Mouse (Mus musculus) large intestine, adult 2 months (tissue): ENCODE measurements around the gene Lce1j. TPM values are rescaled to one million over a fixed set of nuclear protein-coding genes. Genes with fewer than 3 reads are reported as not detected.
"Not testable (repeated sequence)": the region's sequence is repeated elsewhere in the genome, so short reads cannot be mapped to it uniquely, and the experiment has no call there.

ENCODE experiments used
- DNase-seq: peaks from one replicate; pipeline ENCODE4 v3.0.0-alpha.2; 2012; ENCODE audit warnings: low read depth, low spot score
- WGBS: fragments of 180-500 bp; shearing (Covaris S2); methylation state at CpG from one replicate; pipeline ENCODE4 v1.1.7; 2018; 5-methylcytosine and 5-hydroxymethylcytosine counted together
- polyA plus RNA-seq: library from polyadenylated mRNA; depleted of rRNA; stranded (reverse); fragments of >200 nt; gene quantifications from 2 replicates; pipeline ENCODE4 v1.2.3, GENCODE M21; 2012; rRNA removed

The Lce1j gene
- not detected in 2 replicates for polyA plus RNA-seq

- no peak for DNase-seq
- 69% methylated on average over 1 of the region's 1 CpGs for WGBS
Measured at GRCm38 (mm10) chr3:92790414-92790813, at the start of gene Lce1j. Lce1j (minus strand) TSS chr3:92790514.

- DNase-seq: no peak
Measured at GRCm38 (mm10) chr3:92827108-92827507, 36.8 kb upstream of the Lce1j start, which contains the start of gene Kprp. Kprp (minus strand) TSS chr3:92827247.

GRCm38 (mm10) chr3:92825808-92826207 is 35.5 kb upstream of the Lce1j start:
- WGBS: 7% methylated on average over 1 of the region's 1 CpGs
- no peak for DNase-seq

More at GRCm38 (mm10) chr3:92827108-92827507, 36.8 kb upstream of the Lce1j start, which contains the start of gene Kprp:
- WGBS: 9% methylated on average over 1 of the region's 1 CpGs

DNA sequence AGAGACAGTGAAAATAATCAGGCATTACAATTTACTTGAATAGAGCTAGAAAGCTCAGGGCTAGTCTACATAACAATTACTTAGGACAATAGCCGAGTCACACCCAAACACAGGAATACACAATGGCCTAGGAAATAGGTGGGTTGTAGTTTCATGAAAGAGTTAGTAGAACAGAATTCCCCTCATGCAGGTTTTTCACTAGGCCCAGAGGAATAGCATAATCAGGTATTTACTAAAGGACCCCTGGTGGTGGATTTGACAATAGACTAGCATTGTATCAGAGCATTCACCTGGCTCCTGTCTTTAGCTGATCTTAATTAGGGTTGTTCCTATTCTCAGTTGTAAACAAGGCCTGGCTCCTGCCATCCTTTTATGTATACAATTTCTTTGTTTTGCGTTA is 25.7 kb upstream of the Lce1j start:
- DNase-seq: not testable (repeated sequence)
- 95% methylated on average over 2 of the region's 2 CpGs for WGBS

- WGBS: 90% methylated on average over 3 of the region's 3 CpGs
Measured at GRCm38 (mm10) chr3:92815581-92815980, 25.3 kb upstream of the Lce1j start.

GRCm38 (mm10) chr3:92807791-92808190 is 17.5 kb upstream of the Lce1j start, which contains the start of gene Lce1k:
Lce1k (minus strand) TSS chr3:92807891.
- DNase-seq: no peak

More at GRCm38 (mm10) chr3:92815581-92815980, 25.3 kb upstream of the Lce1j start:
- no peak for DNase-seq

GRCm38 (mm10) chr3:92778799-92779198 is 11.5 kb downstream of the Lce1j start, which contains the start of gene Lce1i:
Lce1i (minus strand) TSS chr3:92778899.
- WGBS: 73% methylated on average over 1 of the region's 1 CpGs
- DNase-seq: no peak

DNA sequence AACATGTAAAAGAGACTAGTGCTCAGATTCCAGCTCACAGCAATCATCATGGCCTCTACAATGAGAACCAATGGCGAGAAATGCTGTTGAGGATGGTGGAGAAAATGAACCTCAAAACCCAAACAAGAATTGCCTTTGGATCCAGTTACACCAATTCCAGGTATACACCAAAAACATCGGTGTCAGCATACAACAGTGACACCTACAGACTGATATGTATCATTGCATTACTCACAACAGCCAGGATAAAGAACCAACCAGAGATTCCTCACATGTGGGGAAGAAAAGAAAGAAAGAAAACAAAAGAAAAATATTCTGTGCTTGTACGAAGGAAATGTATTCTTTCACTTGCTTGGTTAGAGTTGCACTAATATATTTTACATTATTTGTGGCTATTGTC is 18.7 kb downstream of the Lce1j start:
- 21% methylated on average over 3 of the region's 3 CpGs for WGBS
- DNase-seq: no peak

DNA sequence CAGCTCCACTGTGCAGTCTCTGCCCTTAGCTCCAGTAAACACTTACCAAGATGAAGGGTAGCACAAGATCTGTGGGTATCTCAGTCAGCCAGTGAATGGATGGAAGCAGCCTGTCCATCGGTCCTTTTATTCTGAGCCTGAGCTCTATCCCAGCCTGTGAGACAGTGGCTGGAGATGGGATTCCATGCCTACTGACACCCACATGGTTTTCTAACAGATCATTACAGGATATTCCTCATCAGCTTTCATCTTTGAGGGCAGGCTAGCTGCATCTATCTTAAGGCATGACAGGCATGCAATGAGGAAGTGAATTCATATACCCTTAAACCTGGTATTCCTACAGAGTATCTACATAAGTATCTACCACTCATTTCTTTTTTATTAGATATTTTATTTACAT is 25.3 kb downstream of the Lce1j start, which contains the start of gene Lce1h:
Gene Lce1h, minus strand, starts transcription at position 101 of the 400 bp plus-strand sequence.
- 91% methylated on average over 1 of the region's 1 CpGs for WGBS
- DNase-seq: no peak

GRCm38 (mm10) chr3:92753197-92753596 is 37.1 kb downstream of the Lce1j start:
- WGBS: 42% methylated on average over 3 of the region's 3 CpGs
- no peak for DNase-seq

DNA sequence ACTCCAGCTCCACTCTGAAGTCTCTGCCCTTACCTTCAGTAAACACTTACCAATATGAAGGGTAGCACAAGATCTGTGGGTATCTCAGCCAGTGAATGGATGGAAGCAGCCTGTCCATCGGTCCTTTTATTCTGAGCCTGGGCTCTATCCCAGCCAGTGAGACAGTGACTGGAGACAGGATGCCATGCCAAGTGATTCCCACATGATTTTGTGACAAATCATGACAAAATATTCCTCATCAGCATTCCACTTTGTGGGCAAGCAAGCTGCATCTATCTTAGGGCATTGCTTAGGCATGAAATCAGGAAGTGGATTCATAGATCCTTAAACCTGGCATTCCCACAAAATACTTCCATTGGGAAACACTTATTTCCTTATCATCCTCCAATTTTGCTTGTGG is 38.1 kb downstream of the Lce1j start, which contains the start of gene Lce1g:
Gene Lce1g, minus strand, starts transcription at position 101 of the 400 bp plus-strand sequence.
- DNase-seq: no peak
- WGBS: 71% methylated on average over 1 of the region's 1 CpGs

- no peak for DNase-seq
- WGBS: 59% methylated on average over 1 of the region's 1 CpGs
Measured at GRCm38 (mm10) chr3:92738996-92739395, 51.3 kb downstream of the Lce1j start, which contains the start of gene Gm38119. Gm38119 (minus strand) TSS chr3:92739096.

Other genes with a start within 250 kb of the Lce1j start
- not detected in 2 replicates for gene Ivl, start 216.8 kb downstream of the Lce1j start, polyA plus RNA-seq
- gene Smcp, start 201.5 kb downstream of the Lce1j start, polyA plus RNA-seq: 0.69 TPM in 1 of 2 replicates, not detected in the other
- gene 2210017I01Rik, start 183.0 kb downstream of the Lce1j start, polyA plus RNA-seq: not detected in 2 replicates
- not detected in 2 replicates for gene Lce6a, start 168.9 kb downstream of the Lce1j start, polyA plus RNA-seq
- not detected in 2 replicates for gene Lce1a1, start 142.2 kb downstream of the Lce1j start, polyA plus RNA-seq
- 0.15 TPM in 1 of 2 replicates, not detected in the other for gene Lce1b, start 133.6 kb downstream of the Lce1j start, polyA plus RNA-seq
- not detected in 2 replicates for gene Lce1a2, start 120.2 kb downstream of the Lce1j start, polyA plus RNA-seq
- not detected in 2 replicates for gene Lce1c, start 111.3 kb downstream of the Lce1j start, polyA plus RNA-seq
- gene Lce1d, start 103.3 kb downstream of the Lce1j start, polyA plus RNA-seq: not detected in 2 replicates
- not detected in 2 replicates for gene Lce1e, start 81.4 kb downstream of the Lce1j start, polyA plus RNA-seq
- not detected in 2 replicates for gene Lce1f, start 70.2 kb downstream of the Lce1j start, polyA plus RNA-seq
- gene Gm38119, start 51.4 kb downstream of the Lce1j start, polyA plus RNA-seq: not detected in 2 replicates
- not detected in 2 replicates for gene Lce1g, start 38.2 kb downstream of the Lce1j start, polyA plus RNA-seq
- not detected in 2 replicates for gene Lce1h, start 25.4 kb downstream of the Lce1j start, polyA plus RNA-seq
- gene Lce1i, start 11.6 kb downstream of the Lce1j start, polyA plus RNA-seq: not detected in 2 replicates
- gene Lce1k, start 17.4 kb upstream of the Lce1j start, polyA plus RNA-seq: not detected in 2 replicates
- gene Kprp, start 36.7 kb upstream of the Lce1j start, polyA plus RNA-seq: not detected in 2 replicates
- gene Lce1l, start 60.8 kb upstream of the Lce1j start, polyA plus RNA-seq: not detected in 2 replicates
- not detected in 2 replicates for gene 2310050C09Rik, start 79.7 kb upstream of the Lce1j start, polyA plus RNA-seq
- gene Lce3a, start 135.7 kb upstream of the Lce1j start, polyA plus RNA-seq: not detected in 2 replicates
- 0.26 TPM in 1 of 2 replicates, not detected in the other for gene Lce3b, start 142.5 kb upstream of the Lce1j start, polyA plus RNA-seq
- gene Lce3c, start 154.0 kb upstream of the Lce1j start, polyA plus RNA-seq: not detected in 2 replicates
- gene Lce3d, start 166.9 kb upstream of the Lce1j start, polyA plus RNA-seq: not detected in 2 replicates
- not detected in 2 replicates for gene Lce3e, start 176.5 kb upstream of the Lce1j start, polyA plus RNA-seq
- not detected in 2 replicates for gene Lce3f, start 201.7 kb upstream of the Lce1j start, polyA plus RNA-seq
- gene Crct1, start 225.2 kb upstream of the Lce1j start, polyA plus RNA-seq: 0.18 and 0.21 TPM in 2 replicates
- not detected in 2 replicates for gene Lce1m, start 228.5 kb upstream of the Lce1j start, polyA plus RNA-seq